Mouse (Mus musculus): Measurements from ENCODE around the gene Paqr3. TPM values are rescaled to one million over a fixed set of nuclear protein-coding genes. Genes with fewer than 3 reads are reported as not detected.

The Paqr3 gene
- total RNA-seq, 2 experiments from 2014 or later = 3.0 to 3.5 TPM

Other genes with a start within 250 kb of the Paqr3 start
- 1 to 10 TPM; 6.7 to 7.0 TPM for gene Bmp2k, start 113.9 kb downstream of the Paqr3 start, total RNA-seq (2021)